Mouse (Mus musculus) myocyte (in vitro differentiated cells): ENCODE data around the gene Ndufa8. TPM values are rescaled to one million over a fixed set of nuclear protein-coding genes. Genes with fewer than 3 reads are reported as not detected.

ENCODE experiments used
- H3K27me3 ChIP-seq: one replicate; pipeline ENCODE4 v1.6.1; 2011; ENCODE audit not compliant: control insufficient read depth, insufficient read depth, insufficient read length
- H3K36me3 ChIP-seq: one replicate; pipeline ENCODE4 v1.6.1; 2011; ENCODE audit not compliant: control insufficient read depth, insufficient read depth
- H3K4me2 ChIP-seq: one replicate; pipeline ENCODE4 v1.6.1; 2011; ENCODE audit warnings: low read depth, control low read depth
- H3K4me3 ChIP-seq: one replicate; pipeline ENCODE4 v1.5.1; 2011; ENCODE audit warnings: mild to moderate bottlenecking, control low read depth, moderate library complexity
- H3K79me2 ChIP-seq: one replicate; pipeline ENCODE4 v1.6.1; 2011; ENCODE audit not compliant: control insufficient read depth, insufficient read depth
- H3ac ChIP-seq: one replicate; pipeline ENCODE4 v1.6.1; 2011; ENCODE audit not compliant: control insufficient read depth, insufficient read length
- CEBPB ChIP-seq: IDR thresholded peaks from 2 replicates; pipeline ENCODE4 v1.6.1; 2011; ENCODE audit warnings: mild to moderate bottlenecking, moderate library complexity; ENCODE audit not compliant: poor library complexity, insufficient read depth, severe bottlenecking
- E2F4 ChIP-seq: IDR thresholded peaks from one replicate; pipeline ENCODE4 v1.6.1; 2011; ENCODE audit warnings: mild to moderate bottlenecking, control low read depth, moderate library complexity; ENCODE audit not compliant: insufficient read depth
- MAX ChIP-seq: IDR thresholded peaks from one replicate; pipeline ENCODE4 v1.6.1; 2011; ENCODE audit warnings: low read depth, mild to moderate bottlenecking, control low read depth
- MYOD1 ChIP-seq, 3 experiments: IDR thresholded peaks; one replicate each; pipeline ENCODE4 v1.6.1; 2011; ENCODE audit warnings: control low read depth in 2 of 3, low read depth in 2 of 3, mild to moderate bottlenecking in 2 of 3, moderate library complexity in 1 of 3; ENCODE audit not compliant: insufficient read length in 2 of 3, control insufficient read depth in 1 of 3
- MYOG ChIP-seq, 3 experiments: IDR thresholded peaks; one replicate each; pipeline ENCODE4 v1.6.1; 2011; ENCODE audit warnings: control low read depth in 2 of 3, low read depth in 2 of 3, mild to moderate bottlenecking in 2 of 3; ENCODE audit not compliant: insufficient read length in 2 of 3, control insufficient read depth in 1 of 3, insufficient read depth in 1 of 3
- POLR2A ChIP-seq: IDR thresholded peaks from one replicate; pipeline ENCODE4 v1.6.1; 2011; ENCODE audit warnings: low read depth, mild to moderate bottlenecking, control low read depth, moderate library complexity; ENCODE audit not compliant: insufficient read length
- POLR2AphosphoS2 ChIP-seq: IDR thresholded peaks from one replicate; pipeline ENCODE4 v1.6.1; 2011; ENCODE audit warnings: low read depth, control low read depth; ENCODE audit not compliant: insufficient read length
- REST ChIP-seq: IDR thresholded peaks from one replicate; pipeline ENCODE4 v1.6.1; 2011; ENCODE audit warnings: mild to moderate bottlenecking, control low read depth, moderate library complexity; ENCODE audit not compliant: insufficient read depth, insufficient read length
- SRF ChIP-seq: IDR thresholded peaks from one replicate; pipeline ENCODE4 v1.6.1; 2011; ENCODE audit warnings: low read depth; ENCODE audit not compliant: control insufficient read depth, insufficient read length
- TCF12 ChIP-seq: IDR thresholded peaks from one replicate; pipeline ENCODE4 v1.6.1; 2011; ENCODE audit warnings: mild to moderate bottlenecking, control low read depth; ENCODE audit not compliant: poor library complexity, insufficient read depth, severe bottlenecking
- TCF3 ChIP-seq: IDR thresholded peaks from one replicate; pipeline ENCODE4 v1.6.1; 2011; ENCODE audit warnings: low read depth, control low read depth; ENCODE audit not compliant: insufficient read length
- USF1 ChIP-seq: IDR thresholded peaks from one replicate; pipeline ENCODE4 v1.6.1; 2011; ENCODE audit warnings: low read depth, mild to moderate bottlenecking, control low read depth, moderate library complexity
- polyA plus RNA-seq: library from polyadenylated mRNA; unstranded; fragments of >200 nt; fragmentation: generic; extraction: Trizol; gene quantifications from one replicate; pipeline ENCODE4 v1.2.1, GENCODE M21; 2012; ENCODE audit warnings: missing spikeins

The Ndufa8 gene
- polyA plus RNA-seq, 1 experiment = 299 TPM

GRCm38 (mm10) chr2:36093301-36093700 lies 44.1 kb upstream of the Ndufa8 start:
- H3K27me3 ChIP-seq = no peaks in the 10 kb centered on the region

GRCm38 (mm10) chr2:36092748-36093147 lies 43.5 kb upstream of the Ndufa8 start:
- H3K79me2 ChIP-seq = no peaks in the 10 kb centered on the region
- H3K4me2 ChIP-seq = no peak overlapping the region
- no peaks in the 10 kb centered on the region for H3K36me3 ChIP-seq
- H3K4me3 ChIP-seq = no peak overlapping the region
- H3K27me3 ChIP-seq = no peaks in the 10 kb centered on the region
- no peak overlapping the region for H3ac ChIP-seq
- no peak for TF ChIP-seq POLR2AphosphoS2
- TF ChIP-seq MAX = no peak
- no peak for TF ChIP-seq POLR2A
- TF ChIP-seq E2F4 = no peak
- TF ChIP-seq TCF12 = no peak
- no peak for TF ChIP-seq USF1
- no peak for TF ChIP-seq MYOG (IDR thresholded peaks at IDR 0.05; ENCODE audit: control insufficient read depth in 1 of 3, insufficient read depth in 1 of 3, insufficient read length in 2 of 3, low read depth in 2 of 3)
- TF ChIP-seq CEBPB = no peak
- no peak for TF ChIP-seq MYOD1 (IDR thresholded peaks at IDR 0.05; ENCODE audit: control insufficient read depth in 1 of 3, insufficient read length in 2 of 3, low read depth in 2 of 3)
- TF ChIP-seq TCF3 = no peak
- no peak for TF ChIP-seq SRF
- no peak for TF ChIP-seq REST

More at GRCm38 (mm10) chr2:36093301-36093700, 44.1 kb upstream of the Ndufa8 start:
- H3K79me2 ChIP-seq = no peaks in the 10 kb centered on the region
- H3K4me2 ChIP-seq = no peak overlapping the region
- TF ChIP-seq E2F4 = no peak
- TF ChIP-seq MYOD1 (IDR thresholded peaks at IDR 0.05; ENCODE audit: control insufficient read depth in 1 of 3, insufficient read length in 2 of 3, low read depth in 2 of 3) = no peak
- TF ChIP-seq SRF = no peak
- no peak for TF ChIP-seq REST
- TF ChIP-seq USF1 = no peak
- TF ChIP-seq POLR2AphosphoS2 = no peak
- TF ChIP-seq TCF3 = no peak
- TF ChIP-seq MAX = no peak
- no peak for TF ChIP-seq CEBPB
- TF ChIP-seq MYOG (IDR thresholded peaks at IDR 0.05; ENCODE audit: control insufficient read depth in 1 of 3, insufficient read depth in 1 of 3, insufficient read length in 2 of 3, low read depth in 2 of 3) = no peak
- no peak for TF ChIP-seq TCF12
- no peak for TF ChIP-seq POLR2A
- H3K36me3 ChIP-seq = no peaks in the 10 kb centered on the region
- no peak overlapping the region for H3ac ChIP-seq
- H3K4me3 ChIP-seq = no peak overlapping the region

- no peak for TF ChIP-seq MYOD1 (IDR thresholded peaks at IDR 0.05; ENCODE audit: control insufficient read depth in 1 of 3, insufficient read length in 2 of 3, low read depth in 2 of 3)
- TF ChIP-seq POLR2A = no peak
- no peak for TF ChIP-seq SRF
- no peak for TF ChIP-seq CEBPB
- no peak for TF ChIP-seq POLR2AphosphoS2
- no peak for TF ChIP-seq MYOG (IDR thresholded peaks at IDR 0.05; ENCODE audit: control insufficient read depth in 1 of 3, insufficient read depth in 1 of 3, insufficient read length in 2 of 3, low read depth in 2 of 3)
- no peak for TF ChIP-seq USF1
- no peak for TF ChIP-seq MAX
- no peak for TF ChIP-seq REST
- no peak for TF ChIP-seq TCF3
- no peak for TF ChIP-seq E2F4
- no peak for TF ChIP-seq TCF12
- Histone ChIP-seq H3K79me2 (no peaks in the 10 kb centered on the region), H3K36me3 (no peaks in the 10 kb centered on the region), H3K4me3 (no peak overlapping the region), H3K4me2 (no peak overlapping the region), H3K27me3 (no peaks in the 10 kb centered on the region), H3ac (no peak overlapping the region)
Measured at GRCm38 (mm10) chr2:36090853-36091741, 41.9 kb upstream of the Ndufa8 start.

- Histone ChIP-seq H3ac (no peak overlapping the region), H3K4me2 (no peak overlapping the region), H3K4me3 (no peak overlapping the region), H3K36me3 (no peaks in the 10 kb centered on the region), H3K79me2 (no peaks in the 10 kb centered on the region), H3K27me3 (no peaks in the 10 kb centered on the region)
- TF ChIP-seq TCF3 (no peak), POLR2A (no peak), E2F4 (no peak), TCF12 (no peak), MAX (no peak), SRF (no peak)
Measured at GRCm38 (mm10) chr2:36089190-36089589, 40.0 kb upstream of the Ndufa8 start.

GRCm38 (mm10) chr2:36085041-36085440 lies 35.8 kb upstream of the Ndufa8 start:
- H3K79me2 ChIP-seq = no peaks in the 10 kb centered on the region
- H3K4me2 ChIP-seq = no peak overlapping the region

More at GRCm38 (mm10) chr2:36085041-36085440, 35.8 kb upstream of the Ndufa8 start:
- no peaks in the 10 kb centered on the region for H3K27me3 ChIP-seq
- no peak overlapping the region for H3ac ChIP-seq
- H3K4me3 ChIP-seq = no peak overlapping the region
- H3K36me3 ChIP-seq = no peaks in the 10 kb centered on the region
- TF ChIP-seq E2F4 = no peak
- TF ChIP-seq POLR2AphosphoS2 = no peak
- TF ChIP-seq MAX = no peak
- TF ChIP-seq USF1 = no peak
